Mouse (Mus musculus): ENCODE results near the gene Vdac1. TPM values are rescaled to one million over a fixed set of nuclear protein-coding genes. Genes with fewer than 3 reads are reported as not detected.
"Not testable (repeated sequence)": the region's sequence is repeated elsewhere in the genome, so short reads cannot be mapped to it uniquely, and the experiment has no call there.

Vdac1 gene
- polyA plus RNA-seq, 1 experiment from 2014 or later, result 153 TPM

DNA sequence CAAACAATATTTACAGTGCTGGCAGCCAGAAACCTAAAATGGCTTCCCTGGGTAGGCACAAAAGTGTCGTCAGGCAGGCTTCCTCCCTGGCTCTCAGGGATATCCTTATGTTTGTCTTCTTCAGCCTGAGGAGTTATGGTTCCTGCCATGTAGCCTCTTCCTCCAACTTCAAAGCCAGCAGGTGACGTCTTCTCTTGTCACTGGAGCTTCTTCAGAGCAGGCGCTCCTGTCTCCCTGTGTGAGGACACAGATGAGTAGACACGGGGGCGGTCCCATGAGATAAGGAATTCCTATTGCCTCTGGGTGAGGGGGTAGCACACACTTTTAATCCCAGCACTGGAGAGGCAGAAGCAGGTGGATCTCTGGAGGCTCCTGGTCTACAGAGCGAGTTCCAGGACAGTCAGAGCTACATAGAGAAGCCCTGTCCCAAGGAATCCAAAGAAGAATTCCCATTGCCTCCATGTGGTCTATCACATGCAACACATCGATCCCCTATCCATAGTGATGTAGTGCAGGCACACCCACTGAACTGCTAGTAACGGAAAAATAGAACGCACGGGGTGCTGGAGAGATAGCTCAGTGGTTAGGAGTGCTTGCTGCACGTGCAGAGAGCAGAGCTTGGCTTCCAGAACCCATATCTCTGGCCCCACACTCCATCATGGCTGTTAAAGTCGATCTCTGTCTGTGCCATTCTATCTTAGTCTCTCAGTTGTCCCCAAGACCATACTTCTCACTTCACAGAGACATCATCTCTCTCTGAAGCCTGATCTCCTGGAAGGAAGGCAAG is 15.5 kb upstream of the Vdac1 start:
- no peak for DNase-seq
- no peak overlapping the region; the same call in 1 of the 2 replicates for H3K27ac ChIP-seq

DNA sequence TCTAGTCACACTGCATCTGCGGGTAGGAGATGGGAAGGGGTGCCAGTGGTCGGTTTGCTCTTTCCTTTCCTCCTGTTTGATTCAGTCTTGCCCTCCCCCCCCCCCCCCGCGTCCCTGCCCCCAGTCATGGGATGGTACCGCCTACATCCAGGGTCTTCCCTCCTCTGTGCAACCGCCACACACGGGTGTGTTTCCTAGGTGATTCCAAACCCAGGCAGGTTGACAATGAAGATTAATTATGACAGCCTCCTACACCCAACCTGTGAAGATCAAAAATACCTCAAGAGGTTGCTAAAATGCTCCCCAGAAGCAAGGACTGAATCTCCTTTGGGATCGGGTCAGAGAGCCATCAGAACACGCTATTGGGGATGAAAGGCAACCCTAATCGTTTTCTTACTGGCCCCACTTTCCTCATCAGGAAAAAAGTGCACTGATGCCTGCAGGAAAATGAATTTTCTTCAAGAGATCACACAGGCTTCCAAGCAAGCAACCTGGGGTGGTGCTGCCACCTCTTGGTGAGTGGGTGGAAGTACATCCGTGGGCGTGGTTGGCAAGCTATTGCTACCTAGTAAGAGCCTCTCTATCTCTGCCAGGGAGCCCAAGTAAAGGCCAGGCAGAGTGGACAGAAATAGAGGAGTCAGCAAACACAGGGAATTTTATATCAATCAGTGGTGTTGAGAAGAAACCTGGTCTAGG is 14.6 kb upstream of the Vdac1 start:
- 7% methylated on average over 10 of the region's 12 CpGs for WGBS (ENCODE audit: insufficient replicate concordance)
- H3K9ac ChIP-seq, result peak overlapping the region; percentile 35
- peak overlapping the region; percentile 67 for H3K4me2 ChIP-seq
- peaks cover 31% of the 10 kb centered on the region for H3K4me1 ChIP-seq (replicated peaks)
- DNase-seq, result peak; percentile 80
- no peaks in the 10 kb centered on the region for H3K36me3 ChIP-seq
- ATAC-seq (ENCODE audit: low read depth), result peak; percentile 49
- H3K27ac ChIP-seq, result peak overlapping the region; percentile 11; the same call in 1 of the 2 replicates
- H3K9me3 ChIP-seq (replicated peaks), result no peaks in the 10 kb centered on the region
- H3K4me3 ChIP-seq (replicated peaks), result peak overlapping the region; percentile 51
- H3K27me3 ChIP-seq, result no peaks in the 10 kb centered on the region

More for the DNA sequence above, 15.5 kb upstream of the Vdac1 start:
- H3K36me3 ChIP-seq, result no peaks in the 10 kb centered on the region
- peak; percentile 48 for ATAC-seq (ENCODE audit: low read depth)
- peaks cover 22% of the 10 kb centered on the region for H3K4me1 ChIP-seq (replicated peaks)
- no peak overlapping the region for H3K4me3 ChIP-seq (replicated peaks)
- H3K9me3 ChIP-seq (replicated peaks), result no peaks in the 10 kb centered on the region
- 35% methylated on average over 12 of the region's 12 CpGs for WGBS (ENCODE audit: insufficient replicate concordance)
- H3K9ac ChIP-seq, result peak overlapping the region; percentile 31; the same call in 1 of the 2 replicates
- H3K27me3 ChIP-seq, result no peaks in the 10 kb centered on the region
- peak overlapping the region; percentile 67 for H3K4me2 ChIP-seq

DNA sequence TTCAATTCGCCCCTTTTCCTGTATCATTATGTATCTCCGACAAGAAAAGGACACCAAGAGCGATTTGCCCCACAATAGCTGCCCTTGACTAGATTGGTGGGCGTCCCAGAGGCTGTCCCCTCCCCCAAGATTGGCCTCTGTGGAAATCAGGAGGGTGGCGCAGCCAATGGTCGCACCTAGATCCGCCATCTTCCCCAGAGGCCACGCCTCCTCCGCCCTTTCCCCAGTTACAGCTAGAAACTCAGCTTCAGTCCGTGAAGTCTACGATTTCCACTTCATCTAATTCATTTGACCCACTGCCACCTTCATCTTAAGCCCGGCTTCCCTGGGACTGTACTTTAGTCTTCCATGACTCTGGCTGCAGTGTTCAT is 14.0 kb upstream of the Vdac1 start:
- no peaks in the 10 kb centered on the region for H3K36me3 ChIP-seq
- ATAC-seq (ENCODE audit: low read depth) (peak; percentile 29; the same call in 1 of the 2 replicates), DNase-seq (peak; percentile 55)
- H3K4me1 ChIP-seq (replicated peaks), result peaks cover 37% of the 10 kb centered on the region
- 1% methylated on average over 12 of the region's 12 CpGs for WGBS (ENCODE audit: insufficient replicate concordance)
- peak overlapping the region; percentile 35 for H3K9ac ChIP-seq
- H3K27ac ChIP-seq, result peak overlapping the region; percentile 11; the same call in 1 of the 2 replicates
- no peaks in the 10 kb centered on the region for H3K9me3 ChIP-seq (replicated peaks)
- H3K27me3 ChIP-seq, result no peaks in the 10 kb centered on the region
- H3K4me2 ChIP-seq, result peak overlapping the region; percentile 67
- H3K4me3 ChIP-seq (replicated peaks), result peak overlapping the region; percentile 51

DNA sequence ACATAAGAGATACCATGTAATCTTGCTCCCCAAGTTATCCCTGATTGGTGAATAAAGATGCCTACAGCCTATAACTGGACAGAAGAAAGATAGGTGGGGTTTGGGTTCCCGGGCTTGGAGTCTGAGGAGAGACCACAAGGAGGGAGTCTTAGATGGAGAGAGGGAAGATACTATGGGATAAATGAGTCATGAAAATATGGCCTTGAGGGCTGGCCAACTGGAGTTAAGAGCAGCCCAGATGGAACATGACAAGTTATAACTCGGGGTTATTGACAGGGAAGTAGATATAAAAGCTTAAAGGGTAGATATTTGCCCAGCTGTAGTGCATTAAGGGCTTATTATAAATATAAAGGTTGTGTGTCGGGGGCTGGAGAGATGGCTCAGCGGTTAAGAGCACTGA is 12.5 kb upstream of the Vdac1 start:
- H3K27me3 ChIP-seq, result no peaks in the 10 kb centered on the region
- DNase-seq, result no peak
- H3K9me3 ChIP-seq (replicated peaks), result no peaks in the 10 kb centered on the region
- no peak overlapping the region for H3K27ac ChIP-seq
- H3K4me3 ChIP-seq (replicated peaks), result no peak overlapping the region
- no peaks in the 10 kb centered on the region for H3K36me3 ChIP-seq
- WGBS (ENCODE audit: insufficient replicate concordance), result 63% methylated on average over 4 of the region's 4 CpGs
- no peak for ATAC-seq (ENCODE audit: low read depth)
- H3K4me2 ChIP-seq, result no peak overlapping the region
- peaks cover 42% of the 10 kb centered on the region for H3K4me1 ChIP-seq (replicated peaks)
- H3K9ac ChIP-seq, result no peak overlapping the region

DNA sequence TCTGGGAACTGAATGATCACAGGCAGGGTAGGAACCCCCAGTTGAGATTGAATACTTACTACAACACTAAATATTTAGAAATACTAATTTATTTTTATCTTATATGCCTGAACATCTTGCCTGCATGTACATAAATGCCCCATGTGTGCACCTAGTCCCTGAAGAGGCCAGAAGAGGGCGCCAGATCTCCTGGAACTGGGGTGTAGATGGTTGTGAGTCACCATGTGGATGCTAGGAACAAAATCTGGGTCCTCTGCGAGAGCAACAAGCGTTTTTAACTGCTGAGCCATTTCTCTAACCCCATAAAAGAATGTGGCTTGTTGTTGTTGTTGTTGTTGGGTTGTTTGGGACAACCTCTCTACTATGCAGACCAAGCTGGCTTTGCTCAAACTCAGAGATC is 11.9 kb upstream of the Vdac1 start:
- no peak overlapping the region for H3K4me3 ChIP-seq (replicated peaks)
- no peaks in the 10 kb centered on the region for H3K27me3 ChIP-seq
- no peaks in the 10 kb centered on the region for H3K36me3 ChIP-seq
- no peaks in the 10 kb centered on the region for H3K9me3 ChIP-seq (replicated peaks)
- no peak overlapping the region for H3K4me2 ChIP-seq
- H3K4me1 ChIP-seq (replicated peaks), result peaks cover 42% of the 10 kb centered on the region
- no peak overlapping the region for H3K9ac ChIP-seq
- ATAC-seq (ENCODE audit: low read depth), result no peak
- WGBS (ENCODE audit: insufficient replicate concordance), result 50% methylated on average over 3 of the region's 3 CpGs
- H3K27ac ChIP-seq, result no peak overlapping the region
- no peak for DNase-seq

DNA sequence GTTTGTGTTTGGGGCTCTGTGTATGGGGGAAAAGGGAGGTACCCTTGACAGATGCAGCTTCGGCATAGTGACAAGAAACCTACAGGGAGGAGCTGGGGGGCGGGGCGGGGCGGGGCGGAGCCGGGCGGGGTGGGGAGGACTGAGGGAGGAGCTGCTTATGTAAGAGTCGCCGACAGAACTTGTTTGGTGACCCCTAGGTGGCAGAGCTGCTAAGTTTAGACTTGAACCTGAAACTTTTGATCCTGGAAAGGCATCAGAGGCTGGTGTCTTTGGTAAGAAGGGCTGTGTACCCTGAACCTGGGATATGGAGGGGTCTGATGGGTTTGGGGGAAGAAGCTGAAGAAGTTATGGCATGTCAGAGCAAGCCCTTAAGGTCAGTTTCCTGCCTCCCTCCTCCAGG is 9.7 kb upstream of the Vdac1 start:
- Histone ChIP-seq H3K36me3 (no peaks in the 10 kb centered on the region), H3K9ac (peak overlapping the region; percentile 52), H3K27ac (peak overlapping the region; percentile 69), H3K27me3 (no peaks in the 10 kb centered on the region), H3K4me3 (replicated peaks) (no peak overlapping the region; the same call in 1 of the 2 replicates), H3K4me1 (replicated peaks) (peaks cover 29% of the 10 kb centered on the region), H3K4me2 (peak overlapping the region; percentile 46), H3K9me3 (replicated peaks) (no peaks in the 10 kb centered on the region)
- DNase-seq (peak; percentile 64), ATAC-seq (ENCODE audit: low read depth) (peak; percentile 81)
- WGBS (ENCODE audit: insufficient replicate concordance), result 3% methylated on average over 9 of the region's 9 CpGs

DNA sequence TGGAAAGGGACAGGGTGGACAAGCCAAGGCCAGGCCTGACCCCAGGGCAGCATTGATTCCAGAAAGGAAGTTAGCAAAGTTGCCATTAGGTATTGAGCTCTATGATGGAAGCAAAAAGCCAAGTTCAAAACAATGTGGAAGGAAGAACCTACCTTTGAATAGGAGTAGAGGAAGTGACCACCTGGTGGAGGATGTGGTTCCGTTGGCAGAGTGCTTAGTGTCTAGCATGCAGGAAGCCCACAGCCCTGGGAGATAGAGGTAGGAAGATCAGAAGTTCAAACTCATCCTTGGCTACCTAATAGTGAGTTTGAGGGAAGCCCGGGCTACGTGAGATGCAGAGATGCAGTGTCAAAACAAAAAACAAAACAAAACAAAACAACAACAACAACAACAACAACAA is 8.4 kb upstream of the Vdac1 start:
- Histone ChIP-seq H3K36me3 (no peaks in the 10 kb centered on the region), H3K4me1 (replicated peaks) (peaks cover 20% of the 10 kb centered on the region), H3K4me2 (no peak overlapping the region), H3K9me3 (replicated peaks) (no peaks in the 10 kb centered on the region), H3K9ac (no peak overlapping the region), H3K27ac (no peak overlapping the region), H3K27me3 (no peaks in the 10 kb centered on the region), H3K4me3 (replicated peaks) (no peak overlapping the region)
- WGBS (ENCODE audit: insufficient replicate concordance), result 82% methylated on average over 3 of the region's 3 CpGs
- DNase-seq, result no peak
- no peak for ATAC-seq (ENCODE audit: low read depth)

DNA sequence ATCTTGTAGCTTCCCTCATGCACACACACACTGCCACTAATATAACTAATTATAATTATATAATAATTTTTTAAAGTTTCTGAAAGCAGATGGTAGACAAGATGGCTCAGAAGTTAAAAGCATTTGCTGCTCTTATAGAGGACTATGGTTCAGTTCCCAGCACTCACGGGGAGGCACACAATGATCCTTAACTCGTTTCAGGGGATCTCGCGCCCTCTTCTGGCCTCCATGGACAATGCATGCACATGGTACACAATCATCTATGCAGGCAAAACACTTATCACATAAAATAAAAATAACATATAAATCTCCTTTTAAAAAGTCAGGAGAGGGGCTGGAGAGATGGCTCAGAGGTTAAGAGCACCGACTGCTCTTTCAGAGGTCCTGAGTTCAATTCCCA is 6.0 kb upstream of the Vdac1 start:
- Histone ChIP-seq H3K9ac (no peak overlapping the region), H3K4me3 (replicated peaks) (no peak overlapping the region), H3K9me3 (replicated peaks) (no peaks in the 10 kb centered on the region), H3K36me3 (no peaks in the 10 kb centered on the region), H3K27ac (no peak overlapping the region), H3K4me2 (no peak overlapping the region), H3K27me3 (no peaks in the 10 kb centered on the region), H3K4me1 (replicated peaks) (peaks cover 28% of the 10 kb centered on the region)
- ATAC-seq (ENCODE audit: low read depth) (no peak), DNase-seq (no peak)
- WGBS (ENCODE audit: insufficient replicate concordance), result 79% methylated on average over 5 of the region's 5 CpGs

DNA sequence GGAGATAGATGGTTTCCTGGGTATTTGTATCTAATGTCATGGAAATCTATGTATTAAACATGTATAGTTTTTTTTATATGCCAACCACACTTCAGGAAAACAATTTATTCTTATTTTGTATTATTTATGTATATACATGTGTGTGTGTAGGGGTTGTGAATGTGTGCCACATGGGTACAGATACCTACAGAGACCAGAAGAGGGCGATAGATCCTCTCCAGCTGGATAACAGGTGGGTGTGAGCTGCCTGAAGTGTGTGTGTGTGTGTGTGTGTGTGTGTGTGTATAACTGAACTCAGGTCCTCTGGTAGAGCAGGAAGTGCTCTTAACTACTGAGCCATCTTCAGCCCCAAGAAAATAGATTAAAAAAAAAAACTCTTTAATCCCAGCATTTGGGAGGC is 5.1 kb upstream of the Vdac1 start:
- ATAC-seq (ENCODE audit: low read depth) (no peak), DNase-seq (no peak)
- Histone ChIP-seq H3K4me3 (replicated peaks) (no peak overlapping the region), H3K9ac (no peak overlapping the region), H3K36me3 (no peaks in the 10 kb centered on the region), H3K4me2 (no peak overlapping the region), H3K27me3 (no peaks in the 10 kb centered on the region), H3K27ac (no peak overlapping the region), H3K4me1 (replicated peaks) (peaks cover 34% of the 10 kb centered on the region), H3K9me3 (replicated peaks) (no peaks in the 10 kb centered on the region)
- 71% methylated on average over 1 of the region's 1 CpGs for WGBS (ENCODE audit: insufficient replicate concordance)

DNA sequence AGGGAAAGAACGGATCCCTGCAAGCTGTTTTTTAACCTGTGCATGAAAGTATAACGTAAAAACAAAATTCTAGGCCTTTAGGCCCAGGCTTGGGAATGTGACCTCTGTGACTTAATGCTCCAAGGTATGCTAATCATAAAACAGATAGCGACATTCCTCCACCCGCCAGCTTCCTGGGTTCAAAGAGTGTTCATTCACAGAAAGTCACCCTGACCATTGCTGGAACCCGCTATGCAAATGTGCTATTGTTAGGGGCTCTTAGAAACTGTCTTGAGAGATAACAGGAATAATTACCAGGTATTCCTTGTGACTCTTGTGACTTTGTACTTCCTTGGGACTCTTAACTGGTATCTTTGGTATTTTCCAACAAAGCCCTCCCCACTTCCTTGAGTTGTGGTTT is 3.6 kb upstream of the Vdac1 start:
- peaks cover 26% of the 10 kb centered on the region for H3K4me1 ChIP-seq (replicated peaks)
- H3K9ac ChIP-seq; H3K9me3 ChIP-seq (replicated peaks); H3K4me3 ChIP-seq (replicated peaks); H3K27me3 ChIP-seq; H3K27ac ChIP-seq; H3K36me3 ChIP-seq; H3K4me2 ChIP-seq; DNase-seq; ATAC-seq (ENCODE audit: low read depth): not testable (repeated sequence)
- WGBS (ENCODE audit: insufficient replicate concordance), result 87% methylated on average over 5 of the region's 5 CpGs

DNA sequence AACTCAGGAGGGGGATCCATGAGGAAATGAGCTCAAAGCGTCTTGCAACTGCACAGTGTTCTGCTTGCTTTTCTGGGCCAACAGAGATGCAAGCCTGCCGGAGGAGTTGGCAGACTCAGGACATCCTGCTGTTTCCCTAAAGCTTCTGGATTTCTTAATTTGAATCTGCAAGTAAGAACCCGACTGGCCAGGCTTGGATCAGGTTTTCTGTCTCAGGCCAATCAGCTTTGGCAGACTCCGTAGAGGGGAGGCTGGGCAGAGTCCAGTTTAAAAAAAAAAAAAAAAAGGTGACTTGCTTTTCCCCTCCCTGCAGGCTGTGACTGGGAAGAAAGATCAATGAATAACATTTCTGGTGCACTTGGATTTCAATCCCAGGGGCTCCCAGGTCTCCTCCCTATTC is 2.1 kb upstream of the Vdac1 start:
- H3K27ac ChIP-seq, result peak overlapping the region; percentile 53
- WGBS (ENCODE audit: insufficient replicate concordance), result 54% methylated on average over 4 of the region's 4 CpGs
- peak overlapping the region; percentile 96; the same call in 1 of the 2 replicates for H3K4me2 ChIP-seq
- no peak overlapping the region for H3K9ac ChIP-seq
- H3K27me3 ChIP-seq, result no peaks in the 10 kb centered on the region
- H3K4me3 ChIP-seq (replicated peaks), result peak overlapping the region; percentile 23; the same call in 1 of the 2 replicates
- no peaks in the 10 kb centered on the region; the same call in 1 of the 2 replicates for H3K36me3 ChIP-seq
- DNase-seq (no peak), ATAC-seq (ENCODE audit: low read depth) (no peak)
- H3K4me1 ChIP-seq (replicated peaks), result peaks cover 39% of the 10 kb centered on the region
- no peaks in the 10 kb centered on the region for H3K9me3 ChIP-seq (replicated peaks)
